Comparison of ENCODE assay signal across 22 mouse cellular contexts in the genomic region with DNA sequence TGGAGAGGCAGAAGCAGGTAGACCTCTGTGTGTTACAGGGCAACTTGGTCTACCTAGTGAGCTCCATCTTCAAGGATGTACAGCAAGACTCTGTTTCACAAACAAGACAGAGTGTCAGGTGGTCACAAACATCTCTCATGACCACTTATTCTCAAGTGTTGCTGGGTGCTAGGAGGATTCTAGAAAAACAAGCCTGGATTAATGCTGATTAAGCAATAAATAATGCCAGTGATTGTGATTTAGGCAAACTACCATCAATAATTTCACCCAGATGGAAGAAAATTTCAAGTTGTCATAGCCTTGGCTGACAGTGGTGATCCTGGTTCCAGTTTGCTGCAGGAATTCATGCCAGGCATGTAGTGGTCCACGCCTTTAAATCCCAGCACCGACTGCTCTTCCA. TPM values are rescaled to one million over a fixed set of nuclear protein-coding genes. Genes with fewer than 3 reads are reported as not detected.
DNase-seq lines count a peak whose midpoint lies in the region; ATAC-seq and TF ChIP-seq lines count a peak whose summit lies in the region.
"Had no signal": no experiment of that assay in that cellular context is flagged by ENCODE, and none has a peak within 500 bp of the region (broad histone marks: within the 10 kb centered on the region; RNA-seq: fewer than 3 reads in every experiment).

No protein-coding gene starts in this region.

- no peak overlapping the region for H3K4me3 ChIP-seq in midbrain, embryonic 11.5 days (ENCODE audit: low read depth, low read length)
- H3K4me3 ChIP-seq in midbrain, embryonic 15.5 days, result no peak overlapping the region
- H3K4me3 ChIP-seq in ES-E14 (ENCODE audit: insufficient read depth in 1 of 2, low read depth in 1 of 2, low read length in 2 of 2, poor library complexity in 1 of 2, severe bottlenecking in 1 of 2), result no peak overlapping the region
- H3K4me3 ChIP-seq: embryonic facial prominence, embryonic 10.5 days; embryonic facial prominence, embryonic 12.5 days; forebrain, embryonic 13.5 days; forebrain, embryonic 15.5 days had no signal

- ATAC-seq in midbrain, embryonic 11.5 days (ENCODE audit: low FRiP score), result no peak
- no peak for ATAC-seq in midbrain, embryonic 15.5 days (replicated peaks)
- ATAC-seq: activated CD4-positive, CD25-positive, alpha-beta regulatory T cell, adult 4 months; forebrain, embryonic 13.5 days; forebrain, embryonic 15.5 days; forebrain, postnatal 0 days; Patski had no signal

- no peaks in the 10 kb centered on the region for H3K36me3 ChIP-seq in midbrain, embryonic 11.5 days (ENCODE audit: control insufficient read depth, insufficient read depth, low read length)
- H3K36me3 ChIP-seq in midbrain, embryonic 15.5 days (replicated peaks), result no peaks in the 10 kb centered on the region
- no peaks in the 10 kb centered on the region for H3K36me3 ChIP-seq in ES-E14 (ENCODE audit: control insufficient read depth, insufficient read depth, low read length, poor library complexity, severe bottlenecking)
- H3K36me3 ChIP-seq: embryonic facial prominence, embryonic 10.5 days; embryonic facial prominence, embryonic 12.5 days; forebrain, embryonic 15.5 days had no signal

- H3K4me1 ChIP-seq in midbrain, embryonic 11.5 days (ENCODE audit: control insufficient read depth, insufficient read depth, low read length), result no peaks in the 10 kb centered on the region
- no peaks in the 10 kb centered on the region for H3K4me1 ChIP-seq in midbrain, embryonic 15.5 days
- peaks cover 8 to 18% of the 10 kb centered on the region in 2 experiments; a peak in 3 of 4 replicates for H3K4me1 ChIP-seq in ES-E14 (ENCODE audit: control insufficient read depth in 2 of 2, insufficient read depth in 2 of 2, low read length in 2 of 2, poor library complexity in 1 of 2)

- H3K9ac ChIP-seq in midbrain, embryonic 11.5 days (ENCODE audit: low read length), result no peak overlapping the region
- H3K9ac ChIP-seq in midbrain, embryonic 15.5 days, result no peak overlapping the region
- no peak overlapping the region for H3K9ac ChIP-seq in ES-E14 (ENCODE audit: insufficient read depth, low read depth, low read length, poor library complexity, severe bottlenecking)
- H3K9ac ChIP-seq: embryonic facial prominence, embryonic 12.5 days; forebrain, embryonic 13.5 days; forebrain, embryonic 15.5 days; forebrain, postnatal 0 days had no signal

- peak; percentile 37 for DNase-seq in midbrain, embryonic 11.5 days (ENCODE audit: low spot score, missing footprints)
- no peak for DNase-seq in ES-E14 (ENCODE audit: low read depth, low spot score)
- no peak for DNase-seq in embryo, embryonic 10.5 days (ENCODE audit: low spot score)
- DNase-seq in frontal cortex, postnatal 10 days (ENCODE audit: low spot score in 2 of 2), result no peak
- DNase-seq: adrenal gland, adult 8-10 months; adrenal gland, postnatal 14 days; adrenal gland, postnatal 36 days; cerebellum, adult 11-12 months; cerebellum, adult 2 months; cerebellum, adult 9-10 months; cerebellum, postnatal 10 days; cerebellum, postnatal 25 days; forebrain, postnatal 0 days had no signal

- no peak overlapping the region for H3K27ac ChIP-seq in midbrain, embryonic 11.5 days (ENCODE audit: low read depth, low read length)
- H3K27ac ChIP-seq in midbrain, embryonic 15.5 days, result no peak overlapping the region
- H3K27ac ChIP-seq in ES-E14 (ENCODE audit: insufficient read depth, low read depth, low read length, poor library complexity, severe bottlenecking), result no peak overlapping the region
- H3K27ac ChIP-seq: embryonic facial prominence, embryonic 10.5 days; embryonic facial prominence, embryonic 12.5 days; forebrain, embryonic 13.5 days; forebrain, embryonic 15.5 days had no signal

- WGBS in midbrain, embryonic 11.5 days, result 97% methylated on average over 2 of the region's 2 CpGs
- 94% methylated on average over 2 of the region's 2 CpGs for WGBS in midbrain, embryonic 15.5 days

- H3K4me2 ChIP-seq in midbrain, embryonic 11.5 days, result no peak overlapping the region
- H3K4me2 ChIP-seq in midbrain, embryonic 15.5 days, result no peak overlapping the region
- H3K4me2 ChIP-seq: embryonic facial prominence, embryonic 12.5 days; forebrain, embryonic 13.5 days; forebrain, embryonic 15.5 days had no signal

- no peaks in the 10 kb centered on the region for H3K27me3 ChIP-seq in midbrain, embryonic 11.5 days (ENCODE audit: control insufficient read depth, insufficient read depth, low read length)
- no peaks in the 10 kb centered on the region for H3K27me3 ChIP-seq in midbrain, embryonic 15.5 days (replicated peaks)
- H3K27me3 ChIP-seq: embryonic facial prominence, embryonic 12.5 days; forebrain, embryonic 13.5 days; forebrain, embryonic 15.5 days; Patski had no signal

- no peaks in the 10 kb centered on the region for H3K9me3 ChIP-seq in midbrain, embryonic 11.5 days (ENCODE audit: control insufficient read depth, low read length)
- no peaks in the 10 kb centered on the region for H3K9me3 ChIP-seq in midbrain, embryonic 15.5 days
- H3K9me3 ChIP-seq in ES-E14 (ENCODE audit: control insufficient read depth, insufficient read depth, low read depth, low read length), result no peaks in the 10 kb centered on the region
- H3K9me3 ChIP-seq: embryonic facial prominence, embryonic 10.5 days; embryonic facial prominence, embryonic 12.5 days; forebrain, embryonic 13.5 days; forebrain, embryonic 15.5 days had no signal

- in situ Hi-C loops in ES-E14 (cut with MboI; ENCODE audit: low sequenced_read_pairs in 2 of 2, unreplicated experiment in 2 of 2), result no loop called here

TF ChIP-seq in ES-E14, 5 proteins besides CTCF, POLR2A, EP300 and RAD21:
- peak; percentile 83 for TF ChIP-seq MAFK (IDR thresholded peaks at IDR 0.05; ENCODE audit: insufficient read depth, low read depth, low read length)
- TF ChIP-seq HCFC1 (IDR thresholded peaks at IDR 0.05; ENCODE audit: borderline replicate concordance, insufficient read depth, low read length), result no peak

RNA-seq across cellular contexts. Expression of a gene that starts 4.3 kb away (rescaled TPM):
- 0.30 TPM in 1 of 2 replicates, not detected in the other for polyA plus RNA-seq in midbrain, embryonic 11.5 days (2014; fragmentation: Nextera tagmentation; extraction: Ambion mirVana)
- polyA plus RNA-seq in midbrain, embryonic 15.5 days (2015; fragmentation: Nextera tagmentation; extraction: Ambion mirVana), result 0.64 and 0.98 TPM in 2 replicates
- total RNA-seq in ES-E14 (2012; rRNA removed), result 0.16 and 0.18 TPM in 2 replicates
- total RNA-seq: adrenal gland, adult 18-20 months; adrenal gland, adult 8-10 months; adrenal gland, postnatal 14 days; adrenal gland, postnatal 36 days; forebrain, postnatal 0 days had no signal
- polyA plus RNA-seq: embryonic facial prominence, embryonic 10.5 days; forebrain, embryonic 11.5 days had no signal

RNA-seq across cellular contexts. Expression of a gene that starts 12.0 kb away (rescaled TPM):
- polyA plus RNA-seq in midbrain, embryonic 11.5 days (2014; fragmentation: Nextera tagmentation; extraction: Ambion mirVana), result 5.6 and 5.8 TPM in 2 replicates
- polyA plus RNA-seq in midbrain, embryonic 15.5 days (2015; fragmentation: Nextera tagmentation; extraction: Ambion mirVana), result 16.1 and 16.9 TPM in 2 replicates
- total RNA-seq in ES-E14 (2012; rRNA removed), result 7.9 and 10.5 TPM in 2 replicates

RNA-seq across cellular contexts. Expression of a gene that starts 16.9 kb away (rescaled TPM):
- polyA plus RNA-seq in midbrain, embryonic 11.5 days (2014; fragmentation: Nextera tagmentation; extraction: Ambion mirVana), result 321 and 338 TPM in 2 replicates
- polyA plus RNA-seq in midbrain, embryonic 15.5 days (2015; fragmentation: Nextera tagmentation; extraction: Ambion mirVana), result 191 and 194 TPM in 2 replicates
- 165 and 168 TPM in 2 replicates for total RNA-seq in ES-E14 (2012; rRNA removed)

RNA-seq across cellular contexts. Expression of a gene that starts 50.6 kb away (rescaled TPM):
- 1.5 and 1.6 TPM in 2 replicates for polyA plus RNA-seq in midbrain, embryonic 11.5 days (2014; fragmentation: Nextera tagmentation; extraction: Ambion mirVana)
- polyA plus RNA-seq in midbrain, embryonic 15.5 days (2015; fragmentation: Nextera tagmentation; extraction: Ambion mirVana), result 3.0 and 3.5 TPM in 2 replicates
- total RNA-seq in ES-E14 (2012; rRNA removed), result 3.6 and 4.3 TPM in 2 replicates
